Mouse (Mus musculus): ENCODE results near the gene Stx16. TPM values are rescaled to one million over a fixed set of nuclear protein-coding genes. Genes with fewer than 3 reads are reported as not detected.

The Stx16 gene
- total and polyA plus RNA-seq, 3 experiments = 14.8 to 22.3 TPM; not detected in 1

DNA sequence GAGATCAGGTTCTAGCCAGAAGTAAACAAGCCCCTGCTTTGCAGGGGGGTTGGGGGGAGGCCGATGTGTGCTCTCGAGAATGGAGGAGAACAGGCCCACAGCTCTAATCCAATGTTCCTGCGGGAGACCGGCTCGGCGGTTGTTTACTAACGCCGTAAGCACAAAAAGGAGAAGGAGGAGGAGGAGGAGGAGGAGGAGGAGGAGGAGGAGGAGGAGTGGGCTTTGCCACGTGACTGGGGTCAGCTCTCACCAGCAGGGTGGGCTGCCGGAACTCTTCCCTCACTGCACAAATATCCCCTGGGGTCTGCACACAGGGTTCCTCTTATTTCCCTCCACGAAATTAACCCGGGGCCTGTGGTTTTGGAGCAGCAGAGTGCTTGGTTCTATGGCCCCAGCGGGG lies 1.5 kb upstream of the Stx16 start:
- Histone ChIP-seq H3K9me3 (replicated peaks; ENCODE audit: insufficient read depth, low read length) (no peaks in the 10 kb centered on the region), H3K36me3 (ENCODE audit: control insufficient read depth in 1 of 2, insufficient read depth in 2 of 2, low read length in 2 of 2) (peaks cover 0 to 12% of the 10 kb centered on the region in 2 experiments; a peak in 2 of 4 replicates), H3K4me3 (ENCODE audit: control insufficient read depth in 1 of 2, insufficient read depth in 1 of 2, low read depth in 2 of 2, low read length in 2 of 2) (no peak overlapping the region), H3K9ac (ENCODE audit: control insufficient read depth, low read depth, low read length, poor library complexity, severe bottlenecking) (no peak overlapping the region), H3K27me3 (ENCODE audit: control insufficient read depth in 1 of 2, insufficient read depth in 2 of 2, low read length in 2 of 2) (no peaks in the 10 kb centered on the region), H3K79me2 (ENCODE audit: control insufficient read depth, insufficient read depth, low read length, poor library complexity) (peaks cover 21% of the 10 kb centered on the region), H3K27ac (ENCODE audit: control insufficient read depth, low read depth, low read length) (no peak overlapping the region), H3K4me1 (ENCODE audit: control insufficient read depth in 1 of 2, insufficient read depth in 2 of 2, low read length in 2 of 2) (peaks cover 4 to 5% of the 10 kb centered on the region in 2 experiments)
- DNase-seq (ENCODE audit: low read depth, low spot score) = no peak
- TF ChIP-seq POLR2A (IDR thresholded peaks at IDR 0.05; ENCODE audit: control insufficient read depth in 1 of 2, insufficient read depth in 1 of 2, low read depth in 1 of 2, low read length in 2 of 2, poor library complexity in 1 of 2) (no peak), MXI1 (IDR thresholded peaks at IDR 0.05; ENCODE audit: low read depth, low read length) (no peak), POLR2AphosphoS5 (IDR thresholded peaks at IDR 0.05; ENCODE audit: borderline replicate concordance, low read depth, low read length) (no peak), TAL1 (IDR thresholded peaks at IDR 0.05; ENCODE audit: low read length) (no peak), BHLHE40 (IDR thresholded peaks at IDR 0.05; ENCODE audit: borderline replicate concordance, low read depth, low read length) (no peak), CTCF (IDR thresholded peaks at IDR 0.05 in 2 of 3, conservative IDR thresholded peaks at IDR 0.05 in 1 of 3; ENCODE audit: control insufficient read depth in 1 of 3, insufficient read depth in 1 of 3, low read depth in 2 of 3, low read length in 3 of 3, poor library complexity in 1 of 3, severe bottlenecking in 1 of 3) (no peak), TBP (IDR thresholded peaks at IDR 0.05; ENCODE audit: low read depth, low read length) (no peak), USF1 (IDR thresholded peaks at IDR 0.05; ENCODE audit: low read depth, low read length) (no peak), NELFE (IDR thresholded peaks at IDR 0.05; ENCODE audit: low read depth, low read length) (no peak), E2F4 (IDR thresholded peaks at IDR 0.05; ENCODE audit: borderline replicate concordance, low read depth, low read length) (no peak), ZC3H11A (IDR thresholded peaks at IDR 0.05; ENCODE audit: low read depth, low read length) (no peak), TCF12 (IDR thresholded peaks at IDR 0.05; ENCODE audit: low read depth, low read length) (no peak), HCFC1 (IDR thresholded peaks at IDR 0.05; ENCODE audit: low read depth, low read length) (no peak)

DNA sequence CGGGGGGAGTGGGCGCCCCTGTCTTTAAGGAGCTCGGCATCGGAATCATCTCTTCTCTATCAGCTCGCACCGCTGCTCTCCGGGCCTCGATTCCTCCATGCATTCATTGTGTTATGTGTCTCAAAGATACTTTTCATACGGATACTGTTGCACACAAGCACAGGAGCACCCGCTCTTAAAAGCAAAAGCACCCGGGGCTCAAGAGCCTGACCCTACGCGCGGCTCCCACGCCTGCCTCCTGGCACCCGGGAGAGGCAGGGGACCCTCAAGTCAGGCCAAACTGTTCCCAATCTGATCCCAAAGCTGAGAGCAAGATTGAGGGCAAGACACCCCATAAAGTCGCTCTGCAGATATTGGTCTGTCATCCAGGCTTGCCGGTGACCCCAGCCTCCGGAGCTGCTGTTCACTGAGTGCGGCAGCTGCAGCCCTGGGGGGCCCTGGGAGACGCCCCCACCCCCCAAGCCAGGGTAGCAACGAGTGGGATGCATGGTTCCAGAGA lies 987 bp upstream of the Stx16 start:
- Histone ChIP-seq H3K4me1 (ENCODE audit: control insufficient read depth in 1 of 2, insufficient read depth in 2 of 2, low read length in 2 of 2) (peaks cover 3 to 4% of the 10 kb centered on the region in 2 experiments; a peak in 2 of 4 replicates), H3K4me3 (ENCODE audit: control insufficient read depth in 1 of 2, insufficient read depth in 1 of 2, low read depth in 2 of 2, low read length in 2 of 2) (peak overlapping the region in 1 of 2 experiments; percentile 73; a peak in 1 of 4 replicates), H3K27me3 (ENCODE audit: control insufficient read depth in 1 of 2, insufficient read depth in 2 of 2, low read length in 2 of 2) (no peaks in the 10 kb centered on the region), H3K9ac (ENCODE audit: control insufficient read depth, low read depth, low read length, poor library complexity, severe bottlenecking) (peak overlapping the region; percentile 89), H3K79me2 (ENCODE audit: control insufficient read depth, insufficient read depth, low read length, poor library complexity) (peaks cover 23% of the 10 kb centered on the region), H3K27ac (ENCODE audit: control insufficient read depth, low read depth, low read length) (no peak overlapping the region), H3K9me3 (replicated peaks; ENCODE audit: insufficient read depth, low read length) (no peaks in the 10 kb centered on the region), H3K36me3 (ENCODE audit: control insufficient read depth in 1 of 2, insufficient read depth in 2 of 2, low read length in 2 of 2) (peaks cover 0 to 10% of the 10 kb centered on the region in 2 experiments; a peak in 2 of 4 replicates)
- DNase-seq (ENCODE audit: low read depth, low spot score) = no peak
- TF ChIP-seq SMC3 (IDR thresholded peaks at IDR 0.05; ENCODE audit: low read depth, low read length) (no peak), MAX (IDR thresholded peaks at IDR 0.05; ENCODE audit: low read length) (no peak), MEF2A (IDR thresholded peaks at IDR 0.05; ENCODE audit: extremely low read depth, insufficient replicate concordance, low read depth, low read length, poor library complexity, severe bottlenecking) (no peak), TAL1 (IDR thresholded peaks at IDR 0.05; ENCODE audit: low read length) (no peak), SIN3A (IDR thresholded peaks at IDR 0.05; ENCODE audit: low read length) (no peak), UBTF (IDR thresholded peaks at IDR 0.05; ENCODE audit: borderline replicate concordance, insufficient read depth, low read depth, low read length) (no peak), HCFC1 (IDR thresholded peaks at IDR 0.05; ENCODE audit: low read depth, low read length) (no peak), RCOR1 (IDR thresholded peaks at IDR 0.05; ENCODE audit: low read depth, low read length) (no peak)

Data from MEL (cell line).